Mouse (Mus musculus) fibroblast of lung, adult 2 months (primary cell): Measurements from ENCODE around the gene Svop.

Experiments used
- DNase-seq: peaks from one replicate; pipeline ENCODE4 v3.0.0-alpha.2; 2011; ENCODE audit warnings: low read depth

Gene Svop

DNA sequence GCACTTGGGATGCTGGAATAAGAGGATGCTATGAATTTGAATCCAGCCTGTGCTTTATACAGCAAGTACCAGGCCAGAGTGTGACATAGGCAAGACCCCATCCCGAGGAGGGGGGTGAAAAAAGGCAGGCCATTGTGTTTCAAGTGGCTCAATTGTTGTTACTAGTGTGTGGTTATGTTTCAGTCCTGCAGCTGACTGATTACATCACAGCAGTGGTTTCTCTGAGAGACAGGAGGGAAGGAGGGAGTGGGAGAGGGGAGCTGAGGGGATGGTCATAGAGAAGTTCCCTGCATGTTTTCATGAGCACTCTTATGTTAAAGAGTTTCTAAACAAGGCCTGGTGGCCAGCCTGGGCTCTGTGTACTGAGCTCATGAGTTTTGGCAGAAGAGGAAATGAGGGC is 11.4 kb upstream of the Svop start:
- DNase-seq: no peak

GRCm38 (mm10) chr5:114101873-114102272 is 10.5 kb upstream of the Svop start:
- no peak for DNase-seq

GRCm38 (mm10) chr5:114100390-114101099 is 9.2 kb upstream of the Svop start:
- no peak for DNase-seq

GRCm38 (mm10) chr5:114099709-114100389 is 8.5 kb upstream of the Svop start:
- DNase-seq: peak; percentile 76

- no peak for DNase-seq
These were observed 853 bp downstream of the Svop start for GRCm38 (mm10) chr5:114090421-114091013.

DNA sequence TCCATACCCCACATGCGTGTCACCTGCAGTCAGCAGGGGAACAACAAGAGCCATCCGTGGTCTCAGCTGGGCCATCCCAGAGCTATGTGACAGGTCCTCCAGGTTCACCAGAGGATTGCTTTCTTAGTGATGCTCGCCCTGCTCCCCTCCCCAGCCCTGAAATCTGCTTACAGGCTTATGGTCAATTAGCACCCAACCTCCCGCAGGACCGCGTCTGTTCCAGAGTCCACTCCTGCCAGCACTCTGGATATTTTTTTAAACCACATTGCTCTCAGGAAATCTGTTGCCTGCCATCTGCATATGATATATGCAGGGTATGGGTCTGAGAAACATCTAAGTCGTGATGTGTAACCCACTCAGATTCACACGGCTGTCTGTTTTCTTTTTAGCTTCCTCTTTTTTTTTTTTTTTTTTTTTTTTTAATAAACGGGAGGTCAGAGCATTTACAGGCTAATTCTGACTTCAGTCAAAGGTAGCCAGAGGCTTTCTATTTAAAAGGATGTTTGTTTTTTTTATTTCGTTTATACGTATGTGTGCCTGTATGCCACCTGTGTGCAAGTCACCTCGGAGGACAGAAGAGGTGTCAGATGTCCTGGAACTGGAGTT is 3.4 kb downstream of the Svop start:
- DNase-seq: no peak

DNA sequence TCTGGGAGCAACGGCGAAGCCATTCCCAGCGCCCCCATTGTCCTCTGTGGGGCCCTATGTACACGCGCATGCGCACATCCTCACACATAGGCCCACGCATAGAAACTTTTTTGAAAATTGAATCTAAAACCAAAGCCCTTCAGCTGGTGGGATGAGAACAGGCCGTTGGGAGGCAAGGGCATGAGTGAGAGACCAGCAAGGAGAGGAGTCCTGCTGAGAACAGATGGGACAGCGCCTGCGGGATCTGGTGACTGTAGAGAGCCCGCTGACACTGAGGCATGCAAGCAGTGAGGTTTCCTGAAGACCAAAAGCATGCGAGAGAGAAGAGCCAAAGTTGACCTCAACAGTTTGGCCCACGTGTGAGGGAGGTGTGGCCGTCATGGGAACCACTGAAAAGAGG is 5.9 kb downstream of the Svop start:
- DNase-seq: no peak

GRCm38 (mm10) chr5:114077009-114077408 is 14.4 kb downstream of the Svop start:
- DNase-seq: no peak

DNA sequence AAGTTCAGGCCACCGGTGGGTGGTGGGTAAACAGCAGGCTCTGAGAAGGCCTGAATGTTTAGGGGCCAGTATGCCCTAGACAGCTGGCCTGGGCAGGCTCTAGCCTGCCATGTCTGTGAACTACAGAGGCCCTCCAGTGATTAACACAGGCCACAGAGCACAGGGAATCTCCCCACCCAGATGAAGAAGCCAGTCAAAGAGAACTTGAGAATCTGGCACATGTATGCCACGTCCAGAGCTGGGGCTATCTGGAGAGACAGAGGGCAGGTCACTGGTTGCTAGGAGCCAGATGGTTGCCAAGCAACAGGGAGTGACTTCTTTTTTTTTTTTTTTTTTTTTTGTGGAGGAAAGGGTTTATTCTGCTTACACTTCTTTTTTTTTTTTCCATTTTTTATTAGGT is 19.1 kb downstream of the Svop start:
- no peak for DNase-seq

- DNase-seq: no peak
These were observed 20.5 kb downstream of the Svop start for GRCm38 (mm10) chr5:114070858-114071257.

GRCm38 (mm10) chr5:114067982-114068381 is 23.4 kb downstream of the Svop start:
- no peak for DNase-seq

GRCm38 (mm10) chr5:114067543-114067942 is 23.8 kb downstream of the Svop start:
- DNase-seq: no peak

DNA sequence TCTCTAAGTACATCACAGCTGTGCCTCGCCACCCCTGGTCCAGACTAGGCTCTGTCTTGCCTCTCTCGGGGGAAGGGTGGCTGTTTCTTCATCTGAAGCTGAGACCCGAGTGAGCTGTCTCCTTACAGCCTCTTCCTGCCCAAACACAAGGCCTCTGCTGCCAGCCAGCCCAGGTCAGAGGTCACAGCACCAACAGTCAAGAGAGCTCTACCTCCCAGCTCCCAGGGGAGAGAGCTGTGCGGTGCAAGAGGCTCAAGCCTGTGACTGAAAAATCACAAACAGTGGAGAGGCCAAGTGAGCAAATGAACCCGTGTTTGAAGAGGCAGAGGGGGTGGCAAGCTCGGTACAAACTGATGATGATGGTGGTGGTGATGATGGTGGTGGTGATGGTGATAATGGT is 24.8 kb downstream of the Svop start:
- DNase-seq: no peak

GRCm38 (mm10) chr5:114065161-114065560 is 26.2 kb downstream of the Svop start, which contains the start of gene Usp30:
TSS of gene Usp30 (plus strand) at chr5:114065461.
- DNase-seq: no peak

DNA sequence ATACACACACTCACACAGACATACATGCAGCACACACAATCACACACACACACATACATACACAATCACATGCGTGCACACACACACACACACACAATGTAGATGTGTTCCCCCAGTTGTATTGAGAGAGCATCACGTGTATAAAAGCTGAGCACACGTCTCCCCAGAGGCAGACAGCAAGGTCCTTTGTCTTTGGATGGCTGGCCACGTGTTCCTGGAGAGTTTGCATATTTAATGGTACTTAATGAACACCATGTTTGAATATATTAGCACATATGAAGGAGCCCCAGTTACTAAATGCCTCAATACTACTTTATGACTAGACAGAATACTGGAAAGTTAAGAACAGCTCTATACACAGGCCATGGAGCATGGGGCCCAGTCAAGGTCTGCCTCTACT is 27.4 kb downstream of the Svop start:
- no peak for DNase-seq

- DNase-seq: no peak
These were observed 29.7 kb downstream of the Svop start for GRCm38 (mm10) chr5:114061675-114062074.

DNA sequence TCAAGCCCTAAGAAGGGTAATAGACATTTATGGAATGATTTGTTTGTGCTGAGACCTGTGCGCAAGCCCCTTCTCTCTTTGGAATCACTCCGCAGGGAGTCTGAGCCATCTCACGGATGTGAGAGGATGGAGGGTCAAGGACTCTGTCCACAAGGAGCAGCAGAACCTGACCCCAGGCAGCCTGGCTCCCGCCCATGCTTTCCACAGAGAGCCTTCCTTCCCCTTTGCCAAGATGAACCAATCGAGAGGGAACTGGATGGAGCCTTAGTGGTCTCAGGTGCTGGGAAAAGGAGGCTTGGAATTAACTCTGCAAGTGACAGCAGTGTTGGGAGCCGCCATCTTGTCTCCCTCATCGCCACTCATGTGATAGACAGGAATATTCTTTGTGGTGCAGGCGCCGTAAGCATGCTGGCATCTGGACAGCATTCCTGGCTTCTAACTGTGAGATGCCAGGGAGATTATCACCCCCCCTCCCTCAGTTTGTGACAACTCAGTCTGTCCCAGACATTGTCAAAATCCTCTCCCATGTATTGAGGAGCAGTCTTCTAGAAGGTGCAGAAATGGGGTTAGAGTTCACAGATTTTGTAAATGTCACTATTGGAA is 34.1 kb downstream of the Svop start:
- DNase-seq: no peak

DNA sequence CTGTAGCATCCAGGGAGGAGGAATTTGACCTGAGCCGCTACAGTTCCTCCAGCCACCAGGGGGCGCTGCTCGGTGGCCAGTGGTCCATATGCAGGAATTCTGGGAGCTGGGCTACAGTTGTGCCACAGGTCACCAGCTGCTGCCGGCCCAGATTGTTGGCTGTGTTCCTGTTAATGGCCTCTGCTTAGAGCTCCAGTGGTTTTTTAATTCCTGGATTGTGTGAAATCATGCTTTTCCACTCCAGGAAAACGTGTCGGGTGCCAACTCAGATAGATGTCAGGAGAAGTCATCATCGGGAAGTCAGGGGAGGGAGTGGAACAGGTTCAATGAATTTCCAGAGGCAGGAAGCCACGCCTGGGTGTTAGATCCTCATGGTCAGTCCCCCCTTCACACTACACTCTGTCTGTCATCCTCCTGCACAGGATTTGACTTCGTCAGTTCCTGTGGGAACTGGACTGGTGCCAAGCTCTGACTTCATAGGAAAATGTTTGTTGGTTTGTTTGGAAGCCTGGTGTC is 39.1 kb downstream of the Svop start:
- peak; percentile 24 for DNase-seq

DNA sequence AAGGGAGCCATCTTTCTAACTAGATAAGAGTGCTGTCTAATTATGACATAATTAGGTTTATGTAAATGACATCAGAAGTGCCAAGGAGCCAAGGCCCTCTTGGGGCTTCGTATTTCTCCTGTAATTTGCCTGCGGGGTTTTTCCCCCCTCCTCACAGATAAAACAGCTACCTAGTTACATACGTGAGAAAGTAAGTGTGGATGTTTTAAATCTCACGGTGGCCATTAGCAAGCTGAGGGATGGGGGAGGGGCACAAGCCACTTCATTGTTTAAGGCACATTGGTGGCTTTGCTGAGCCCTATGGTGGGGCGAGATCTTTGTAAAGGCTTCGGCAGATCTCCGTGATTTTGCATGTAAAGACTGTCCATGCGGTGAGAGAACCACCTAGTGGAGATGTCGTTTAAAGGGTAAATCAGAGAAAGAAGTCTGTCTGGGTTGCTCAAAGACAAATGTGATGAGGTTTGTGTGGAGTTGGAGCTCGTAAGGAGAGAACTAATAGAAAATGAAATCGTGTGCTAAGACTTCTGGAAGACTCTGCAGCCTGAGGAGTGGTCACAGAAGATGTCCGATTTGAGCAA is 42.5 kb downstream of the Svop start:
- no peak for DNase-seq

DNA sequence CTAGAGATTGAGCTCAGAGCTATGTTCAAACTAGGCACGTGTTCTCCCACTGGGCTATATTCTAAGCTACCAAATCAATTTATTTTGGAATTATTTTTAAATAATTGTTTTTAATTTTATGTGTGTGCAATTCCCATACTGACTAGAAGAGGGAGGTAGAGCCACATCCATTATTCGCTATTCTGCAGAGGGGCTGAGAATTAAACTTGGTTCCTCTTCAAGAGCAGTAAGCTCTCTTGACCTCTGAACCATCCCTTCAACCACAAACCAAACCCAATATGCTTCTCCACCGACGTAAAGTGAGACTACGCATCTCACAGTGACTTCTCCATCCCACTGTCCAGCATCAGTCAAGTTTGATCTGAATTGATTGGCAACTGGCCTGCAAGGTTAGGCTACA is 44.2 kb downstream of the Svop start:
- DNase-seq: no peak

- no peak for DNase-seq
These were observed 44.8 kb downstream of the Svop start for GRCm38 (mm10) chr5:114046604-114047003.

DNA sequence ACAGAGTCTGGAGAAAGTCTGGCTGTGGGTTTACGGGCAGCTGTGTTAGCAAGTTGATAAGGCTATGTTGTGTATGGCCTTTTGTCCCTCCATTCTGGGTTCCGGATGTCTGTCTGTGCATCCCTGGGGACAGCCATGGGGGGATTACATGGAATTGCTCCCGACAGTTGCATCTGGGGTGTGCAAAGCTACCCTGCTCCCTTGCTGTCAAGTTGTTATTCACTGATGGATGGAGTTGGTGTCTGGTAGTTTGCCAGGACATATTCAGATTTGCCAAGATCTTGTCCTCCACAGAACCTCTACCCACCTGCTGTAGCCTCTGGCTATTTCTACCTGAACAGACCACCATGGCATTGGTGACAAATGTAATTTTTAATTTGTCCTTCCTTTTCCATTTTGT is 45.2 kb downstream of the Svop start:
- no peak for DNase-seq
